Mouse (Mus musculus) spleen, adult 2 months (tissue): ENCODE data around the gene Hoxd10. TPM values are rescaled to one million over a fixed set of nuclear protein-coding genes. Genes with fewer than 3 reads are reported as not detected.

Source experiments
- DNase-seq, 2 experiments: peaks; one replicate each; pipeline versions ENCODE4 v3.0.0 to v3.0.0-alpha.2; 2012 to 2021; ENCODE audit warnings: low spot score in 2 of 2, low read depth in 1 of 2
- H3K27ac ChIP-seq: fragments of 200-500 bp; 2 replicates; pipeline ENCODE4 v1.5.1; 2012; ENCODE audit warnings: low read length, inconsistent platforms; ENCODE audit not compliant: insufficient read depth
- H3K27me3 ChIP-seq: fragments of 200-500 bp; 2 replicates; pipeline ENCODE4 v1.6.1; 2012; ENCODE audit warnings: mild to moderate bottlenecking, moderate library complexity, low read length, inconsistent platforms; ENCODE audit not compliant: control insufficient read depth, insufficient read depth
- H3K36me3 ChIP-seq: fragments of 200-500 bp; 2 replicates; pipeline ENCODE4 v1.6.1; 2012; ENCODE audit warnings: mild to moderate bottlenecking, low read length, inconsistent platforms; ENCODE audit not compliant: control insufficient read depth, insufficient read depth
- H3K4me1 ChIP-seq: fragments of 200-500 bp; 2 replicates; pipeline ENCODE4 v1.6.1; 2011; ENCODE audit warnings: inconsistent platforms; ENCODE audit not compliant: control insufficient read depth, insufficient read depth, insufficient read length
- H3K4me3 ChIP-seq: fragments of 200-500 bp; 2 replicates; pipeline ENCODE4 v1.5.1; 2011; ENCODE audit warnings: mild to moderate bottlenecking, inconsistent platforms; ENCODE audit not compliant: insufficient read depth, insufficient read length; ENCODE audit errors: extremely low read depth
- CTCF ChIP-seq: fragments of 200-500 bp; IDR thresholded peaks from 2 replicates; pipeline ENCODE4 v1.5.1; 2011; ENCODE audit warnings: mild to moderate bottlenecking, inconsistent platforms; ENCODE audit not compliant: insufficient read depth, insufficient read length, insufficient replicate concordance; ENCODE audit errors: extremely low read depth
- POLR2A ChIP-seq: fragments of 200-500 bp; IDR thresholded peaks from 2 replicates; pipeline ENCODE4 v1.6.1; 2011; ENCODE audit warnings: low read depth, low read length, inconsistent platforms
- WGBS: fragments of 180-500 bp; shearing (Covaris S2); methylation state at CpG from one replicate; pipeline ENCODE4 v1.1.7; 2018; 5-methylcytosine and 5-hydroxymethylcytosine counted together
- polyA plus RNA-seq: library from polyadenylated mRNA; depleted of rRNA; stranded (reverse); fragments of >200 nt; gene quantifications from 2 replicates; pipeline ENCODE4 v1.2.3, GENCODE M21; 2012

The Hoxd10 gene
- polyA plus RNA-seq, 1 experiment, result not detected

GRCm38 (mm10) chr2:74684106-74684505 is 7.6 kb upstream of the Hoxd10 start:
- TF ChIP-seq CTCF (no peak), POLR2A (no peak)
- DNase-seq, result no peak
- no peak overlapping the region for H3K4me3 ChIP-seq
- H3K4me1 ChIP-seq, result peaks cover 5% of the 10 kb centered on the region
- 11% methylated on average over 12 of the region's 12 CpGs for WGBS
- peaks cover 53% of the 10 kb centered on the region for H3K27me3 ChIP-seq
- no peaks in the 10 kb centered on the region for H3K36me3 ChIP-seq
- no peak overlapping the region for H3K27ac ChIP-seq

DNA sequence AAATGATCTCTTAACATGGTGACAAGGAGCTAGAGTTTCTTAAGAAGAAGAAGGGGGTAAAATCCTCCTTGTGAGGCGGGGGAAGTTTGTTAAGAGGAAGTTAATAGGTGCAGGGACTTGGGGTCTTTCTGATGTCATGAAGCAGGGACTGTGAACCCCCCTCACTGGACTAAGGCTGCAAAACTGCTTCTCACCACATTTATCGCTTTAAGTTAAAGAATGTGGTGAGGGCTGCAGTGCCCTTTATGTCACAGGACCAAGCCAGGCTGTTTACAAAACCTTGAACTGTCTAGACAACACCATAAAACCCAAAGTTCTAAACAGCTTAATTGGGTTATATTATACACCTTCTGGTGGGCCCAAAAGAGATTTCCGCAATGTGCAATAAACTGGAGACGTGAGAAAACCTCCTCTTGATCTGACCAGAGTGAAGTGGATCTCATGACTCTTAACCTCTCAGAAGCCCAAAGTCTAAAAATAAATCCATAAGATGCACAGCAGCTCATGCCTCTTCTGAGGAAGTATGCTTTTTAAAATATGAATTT is 6.6 kb upstream of the Hoxd10 start:
- Histone ChIP-seq H3K4me3 (no peak overlapping the region), H3K27me3 (peaks cover 57% of the 10 kb centered on the region), H3K27ac (no peak overlapping the region), H3K36me3 (no peaks in the 10 kb centered on the region), H3K4me1 (peaks cover 5% of the 10 kb centered on the region)
- no peak for DNase-seq
- 25% methylated on average over 4 of the region's 4 CpGs for WGBS
- TF ChIP-seq POLR2A, result no peak

GRCm38 (mm10) chr2:74686301-74686987 is 5.3 kb upstream of the Hoxd10 start:
- H3K27ac ChIP-seq, result no peak overlapping the region
- H3K4me3 ChIP-seq, result no peak overlapping the region
- DNase-seq, result peak in 1 of 2 experiments; percentile 17
- WGBS, result 14% methylated on average over 17 of the region's 17 CpGs
- peaks cover 59% of the 10 kb centered on the region for H3K27me3 ChIP-seq
- peaks cover 5% of the 10 kb centered on the region for H3K4me1 ChIP-seq
- H3K36me3 ChIP-seq, result no peaks in the 10 kb centered on the region
- TF ChIP-seq CTCF (peak; percentile 6; the same call in 1 of the 2 replicates), POLR2A (no peak)

- H3K36me3 ChIP-seq, result no peaks in the 10 kb centered on the region
- peaks cover 62% of the 10 kb centered on the region for H3K27me3 ChIP-seq
- no peak overlapping the region for H3K4me3 ChIP-seq
- WGBS, result 7% methylated on average over 27 of the region's 27 CpGs
- TF ChIP-seq CTCF, result no peak
- no peak overlapping the region for H3K27ac ChIP-seq
- H3K4me1 ChIP-seq, result peaks cover 3% of the 10 kb centered on the region
- no peak for DNase-seq
Measured at GRCm38 (mm10) chr2:74686988-74687697, 4.6 kb upstream of the Hoxd10 start.

- Histone ChIP-seq H3K27me3 (peaks cover 60% of the 10 kb centered on the region), H3K27ac (no peak overlapping the region), H3K4me1 (no peaks in the 10 kb centered on the region), H3K4me3 (no peak overlapping the region), H3K36me3 (no peaks in the 10 kb centered on the region)
- 7% methylated on average over 31 of the region's 31 CpGs for WGBS
- no peak for TF ChIP-seq POLR2A
- no peak for TF ChIP-seq CTCF
- DNase-seq, result no peak
Measured at GRCm38 (mm10) chr2:74687698-74688555, 3.8 kb upstream of the Hoxd10 start.

DNA sequence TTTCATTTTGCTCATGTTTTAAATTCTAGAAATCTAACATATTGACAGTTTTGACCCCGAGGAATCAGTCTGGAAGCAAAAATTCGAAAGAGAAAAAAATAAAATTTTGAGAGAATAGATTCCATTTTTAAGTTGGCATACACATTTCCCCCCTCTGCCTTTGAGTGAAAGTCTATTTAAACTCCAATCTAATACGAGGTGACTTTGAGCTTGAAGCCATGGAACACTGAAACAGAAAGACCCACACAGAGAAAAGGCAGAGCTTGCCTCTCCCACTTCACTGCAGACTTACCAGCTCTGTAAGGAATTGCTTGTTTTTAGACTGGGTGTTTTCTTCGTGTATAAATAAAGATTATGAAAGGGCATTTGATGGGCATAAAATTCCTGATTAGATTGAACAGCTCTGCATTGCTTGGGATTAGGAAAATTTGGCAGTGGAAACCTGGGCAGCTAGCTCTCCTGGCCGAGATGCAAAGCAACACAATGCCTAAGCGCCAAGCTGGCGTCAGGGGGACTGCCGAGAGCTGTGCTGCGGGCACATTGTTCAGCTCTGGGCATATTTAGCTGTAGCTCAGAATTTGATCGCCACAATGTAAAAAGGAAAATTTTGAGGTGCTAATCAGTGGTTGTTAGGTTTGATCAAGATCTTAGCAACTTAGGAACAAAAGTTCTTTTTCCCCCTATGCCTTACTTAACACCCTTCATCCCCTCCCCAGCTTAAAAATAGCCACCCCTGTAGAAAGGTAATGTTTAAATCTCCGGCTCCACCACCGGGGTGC is 2.7 kb upstream of the Hoxd10 start:
- Histone ChIP-seq H3K4me3 (no peak overlapping the region), H3K27ac (no peak overlapping the region), H3K36me3 (no peaks in the 10 kb centered on the region), H3K27me3 (peaks cover 51% of the 10 kb centered on the region), H3K4me1 (no peaks in the 10 kb centered on the region)
- no peak for TF ChIP-seq POLR2A
- TF ChIP-seq CTCF, result no peak
- DNase-seq, result no peak
- 7% methylated on average over 12 of the region's 12 CpGs for WGBS
